Mouse (Mus musculus) testis, adult 2 months (tissue): ENCODE measurements at regions not wholly inside any gene's neighbourhood (a gene's known extent, or its start where the extent isn't known, plus 50 kb on each side); places are given as distances from the start of the nearest gene placed in this dataset.

Experiments used
- CTCF ChIP-seq: fragments of 200-500 bp; IDR thresholded peaks from 2 replicates; pipeline ENCODE4 v1.5.1; 2012; ENCODE audit warnings: low read depth, mild to moderate bottlenecking, inconsistent platforms, low read length, moderate library complexity; ENCODE audit not compliant: control insufficient read depth, insufficient read depth, insufficient replicate concordance
- POLR2A ChIP-seq: fragments of 200-500 bp; IDR thresholded peaks from 2 replicates; pipeline ENCODE4 v1.6.1; 2012; ENCODE audit warnings: low read depth, mild to moderate bottlenecking, inconsistent platforms, low read length, moderate library complexity; ENCODE audit not compliant: control insufficient read depth

DNA sequence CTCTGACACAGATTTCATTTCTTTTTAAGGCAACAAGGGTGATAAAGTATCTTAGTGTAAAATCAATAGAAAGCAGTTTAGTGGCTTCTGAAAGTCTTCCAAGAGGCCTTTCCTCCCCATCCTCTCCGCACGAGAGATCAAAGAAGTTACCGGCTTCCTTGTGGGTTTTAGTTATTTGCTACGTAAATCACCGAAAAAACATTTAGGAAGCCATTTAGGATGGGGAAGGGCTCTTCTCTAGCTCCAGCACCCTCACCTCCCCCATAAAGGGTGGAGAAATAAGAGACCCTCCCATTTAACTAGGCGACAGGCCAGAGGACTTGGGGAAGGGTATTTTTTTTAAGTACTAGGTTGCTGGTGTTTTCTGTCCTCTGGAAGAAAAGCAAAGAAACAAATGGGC lies 287.9 kb upstream of the Kazn start:
- TF ChIP-seq CTCF (no peak), POLR2A (no peak)
